12 mouse cellular contexts compared by ENCODE assay signal in genomic region chr5:116553868-116554267, GRCm38 (mm10). TPM values are rescaled to one million over a fixed set of nuclear protein-coding genes. Genes with fewer than 3 reads are reported as not detected.
DNase-seq lines count a peak whose midpoint lies in the region; ATAC-seq lines count a peak whose summit lies in the region.
"Had no signal": no experiment of that assay in that cellular context is flagged by ENCODE, and none has a peak within 500 bp of the region (broad histone marks: within the 10 kb centered on the region; RNA-seq: fewer than 3 reads in every experiment).

No protein-coding gene starts in this region.

- peak; percentile 56 for DNase-seq in adrenal gland, postnatal 14 days
- DNase-seq in adrenal gland, postnatal 4 days (ENCODE audit: low spot score in 2 of 2): no peak
- peak; percentile 56 for DNase-seq in neural tube, embryonic 11.5 days (ENCODE audit: low spot score)
- DNase-seq in forelimb bud, embryonic 11.5 days (ENCODE audit: low read depth, low spot score): peak; percentile 59
- peak; percentile 92 for DNase-seq in retina, postnatal 1 day
- DNase-seq in cerebellum, adult 11 months: no peak
- DNase-seq in heart, adult 9 months (ENCODE audit: low spot score in 2 of 2): no peak
- DNase-seq: cerebellum, adult 2 months had no signal

- H3K36me3 ChIP-seq in neural tube, embryonic 11.5 days (ENCODE audit: control insufficient read depth, insufficient read depth, low read length): no peaks in the 10 kb centered on the region
- H3K36me3 ChIP-seq in neural tube, embryonic 15.5 days: no peaks in the 10 kb centered on the region

- peaks cover 9% of the 10 kb centered on the region for H3K4me1 ChIP-seq in neural tube, embryonic 11.5 days (ENCODE audit: control insufficient read depth, insufficient read depth, low read length)
- peaks cover 10% of the 10 kb centered on the region; the same call in 1 of the 2 replicates for H3K4me1 ChIP-seq in neural tube, embryonic 15.5 days

- no peak overlapping the region for H3K4me3 ChIP-seq in neural tube, embryonic 11.5 days (ENCODE audit: low read depth, low read length)
- H3K4me3 ChIP-seq in neural tube, embryonic 15.5 days (replicated peaks): no peak overlapping the region
- H3K4me3 ChIP-seq: layer of hippocampus, adult 2 months; neural tube, embryonic 12.5 days had no signal

- H3K27ac ChIP-seq in neural tube, embryonic 11.5 days (ENCODE audit: low read depth, low read length): no peak overlapping the region
- no peak overlapping the region for H3K27ac ChIP-seq in neural tube, embryonic 15.5 days (replicated peaks)
- H3K27ac ChIP-seq: layer of hippocampus, adult 2 months; liver, embryonic 14.5 days; neural tube, embryonic 12.5 days had no signal

- no peaks in the 10 kb centered on the region for H3K9me3 ChIP-seq in neural tube, embryonic 11.5 days (ENCODE audit: control insufficient read depth, low read length)
- no peaks in the 10 kb centered on the region for H3K9me3 ChIP-seq in neural tube, embryonic 15.5 days (replicated peaks)

- no peaks in the 10 kb centered on the region for H3K27me3 ChIP-seq in neural tube, embryonic 11.5 days (ENCODE audit: control insufficient read depth, insufficient read depth, low read length)
- H3K27me3 ChIP-seq in neural tube, embryonic 15.5 days (replicated peaks): no peaks in the 10 kb centered on the region
- H3K27me3 ChIP-seq: neural tube, embryonic 12.5 days had no signal

- ATAC-seq in neural tube, embryonic 11.5 days (ENCODE audit: insufficient read depth, low FRiP score, low TSS enrichment): no peak
- no peak for ATAC-seq in neural tube, embryonic 15.5 days (ENCODE audit: low FRiP score)

- WGBS in neural tube, embryonic 11.5 days: 11% methylated on average over 5 of the region's 5 CpGs
- WGBS in neural tube, embryonic 15.5 days: 8% methylated on average over 5 of the region's 5 CpGs

- no peak overlapping the region for H3K4me2 ChIP-seq in neural tube, embryonic 11.5 days (ENCODE audit: low read depth)
- H3K4me2 ChIP-seq in neural tube, embryonic 15.5 days: no peak overlapping the region
- H3K4me2 ChIP-seq: neural tube, embryonic 12.5 days had no signal

- no peak overlapping the region for H3K9ac ChIP-seq in neural tube, embryonic 11.5 days (ENCODE audit: low read length)
- H3K9ac ChIP-seq in neural tube, embryonic 15.5 days (replicated peaks): no peak overlapping the region
- H3K9ac ChIP-seq: liver, embryonic 14.5 days; neural tube, embryonic 12.5 days had no signal

RNA-seq across cellular contexts. Expression of gene Srrm4, which starts 37.7 kb away (rescaled TPM):
- 1.9 and 2.0 TPM in 2 replicates for total RNA-seq in adrenal gland, postnatal 14 days (2021)
- total RNA-seq in adrenal gland, postnatal 4 days (2021): 1 to 10 TPM; 4.9 to 5.2 TPM
- 18.1 and 20.7 TPM in 2 replicates for polyA plus RNA-seq in neural tube, embryonic 11.5 days (2014; fragmentation: Nextera tagmentation; extraction: Ambion mirVana)
- 12.3 and 15.6 TPM in 2 replicates for polyA plus RNA-seq in neural tube, embryonic 15.5 days (2015; fragmentation: Nextera tagmentation; extraction: Ambion mirVana)

Comparison
In these comparisons a context has a peak if more than half of its experiments do, and no peak if none do; other contexts are left out.
1. DNase-seq: peak in adrenal gland, postnatal 14 days (single experiment), neural tube, embryonic 11.5 days (single experiment), forelimb bud, embryonic 11.5 days (single experiment) and retina, postnatal 1 day (single experiment); none in adrenal gland, postnatal 4 days (0 of 2), cerebellum, adult 11 months (single experiment) and heart, adult 9 months (0 of 2).